Mouse (Mus musculus) olfactory bulb, adult 2 months (tissue): Measurements from ENCODE around the gene Clec2d. TPM values are rescaled to one million over a fixed set of nuclear protein-coding genes. Genes with fewer than 3 reads are reported as not detected.
"Not testable (repeated sequence)": the region's sequence is repeated elsewhere in the genome, so short reads cannot be mapped to it uniquely, and the experiment has no call there.

Experiments
- H3K27ac ChIP-seq: fragments of 200-500 bp; 2 replicates; pipeline ENCODE4 v1.5.1; 2012; ENCODE audit warnings: low read depth, low read length; ENCODE audit not compliant: insufficient read depth
- H3K4me1 ChIP-seq: fragments of 200-500 bp; 2 replicates; pipeline ENCODE4 v1.6.1; 2012; ENCODE audit warnings: low read length; ENCODE audit not compliant: control insufficient read depth, insufficient read depth
- H3K4me3 ChIP-seq: fragments of 200-500 bp; 2 replicates; pipeline ENCODE4 v1.5.1; 2012; ENCODE audit warnings: mild to moderate bottlenecking, low read depth, low read length, moderate library complexity; ENCODE audit not compliant: insufficient read depth
- CTCF ChIP-seq: fragments of 200-500 bp; IDR thresholded peaks from 2 replicates; pipeline ENCODE4 v1.5.1; 2012; ENCODE audit warnings: low read depth, mild to moderate bottlenecking, low read length, moderate library complexity; ENCODE audit not compliant: insufficient read depth
- POLR2A ChIP-seq: fragments of 200-500 bp; IDR thresholded peaks from 2 replicates; pipeline ENCODE4 v1.6.1; 2012; ENCODE audit warnings: mild to moderate bottlenecking, low read depth, low read length, moderate library complexity; ENCODE audit not compliant: insufficient read depth
- WGBS: fragments of 180-500 bp; shearing (Covaris S2); methylation state at CpG from one replicate; pipeline ENCODE4 v1.1.7; 2018; 5-methylcytosine and 5-hydroxymethylcytosine counted together
- polyA plus RNA-seq: library from polyadenylated mRNA; stranded (reverse); fragments of >200 nt; gene quantifications from 2 replicates; pipeline ENCODE4 v1.2.4, GENCODE M21; 2012; ENCODE audit warnings: low replicate concordance; ENCODE audit not compliant: missing spikeins, insufficient read depth, insufficient read length

Clec2d gene
- polyA plus RNA-seq, 1 experiment, result not detected

- no peak overlapping the region for H3K27ac ChIP-seq
- H3K4me1 ChIP-seq, result no peaks in the 10 kb centered on the region
- WGBS, result 98% methylated on average over 1 of the region's 1 CpGs
- no peak overlapping the region for H3K4me3 ChIP-seq
- TF ChIP-seq POLR2A, result no peak
- no peak for TF ChIP-seq CTCF
Observed at GRCm38 (mm10) chr6:129171675-129172074, 8.7 kb upstream of the Clec2d start.

GRCm38 (mm10) chr6:129174836-129175235 is 5.6 kb upstream of the Clec2d start:
- no peak for TF ChIP-seq POLR2A
- TF ChIP-seq CTCF, result no peak
- H3K4me3 ChIP-seq, result no peak overlapping the region
- no peak overlapping the region for H3K27ac ChIP-seq
- H3K4me1 ChIP-seq, result no peaks in the 10 kb centered on the region

GRCm38 (mm10) chr6:129175612-129176011 is 4.8 kb upstream of the Clec2d start:
- Histone ChIP-seq H3K27ac (no peak overlapping the region), H3K4me3 (no peak overlapping the region), H3K4me1 (no peaks in the 10 kb centered on the region)
- no peak for TF ChIP-seq CTCF
- no peak for TF ChIP-seq POLR2A

GRCm38 (mm10) chr6:129176621-129177020 is 3.8 kb upstream of the Clec2d start:
- TF ChIP-seq POLR2A (no peak), CTCF (no peak)
- H3K4me1 ChIP-seq, result no peaks in the 10 kb centered on the region
- 88% methylated on average over 1 of the region's 1 CpGs for WGBS
- no peak overlapping the region for H3K4me3 ChIP-seq
- H3K27ac ChIP-seq, result no peak overlapping the region

GRCm38 (mm10) chr6:129179281-129179680 is 1.1 kb upstream of the Clec2d start:
- TF ChIP-seq POLR2A (no peak), CTCF (no peak)
- H3K4me1 ChIP-seq, result no peaks in the 10 kb centered on the region
- H3K27ac ChIP-seq, result no peak overlapping the region
- WGBS, result 92% methylated on average over 2 of the region's 2 CpGs
- no peak overlapping the region for H3K4me3 ChIP-seq

GRCm38 (mm10) chr6:129179831-129180230 is 584 bp upstream of the Clec2d start:
- WGBS, result 47% methylated on average over 1 of the region's 1 CpGs
- not testable (repeated sequence) for H3K27ac ChIP-seq, H3K4me3 ChIP-seq, H3K4me1 ChIP-seq

- H3K4me1 ChIP-seq, result no peaks in the 10 kb centered on the region
- no peak overlapping the region for H3K27ac ChIP-seq
- H3K4me3 ChIP-seq, result no peak overlapping the region
- 0% methylated on average over 1 of the region's 1 CpGs for WGBS
- TF ChIP-seq POLR2A (no peak), CTCF (no peak)
Observed at GRCm38 (mm10) chr6:129181249-129181648, 834 bp downstream of the Clec2d start.

- peak overlapping the region; percentile 46 for H3K27ac ChIP-seq
- H3K4me1 ChIP-seq, result no peaks in the 10 kb centered on the region
- no peak overlapping the region for H3K4me3 ChIP-seq
- TF ChIP-seq POLR2A, result no peak
- TF ChIP-seq CTCF, result no peak
Observed at GRCm38 (mm10) chr6:129181683-129182082, 1.3 kb downstream of the Clec2d start.

GRCm38 (mm10) chr6:129182518-129182917 is 2.1 kb downstream of the Clec2d start:
- H3K4me3 ChIP-seq, result no peak overlapping the region
- WGBS, result 76% methylated on average over 1 of the region's 1 CpGs
- H3K27ac ChIP-seq, result peak overlapping the region; percentile 57
- TF ChIP-seq POLR2A, result no peak
- no peak for TF ChIP-seq CTCF
- no peaks in the 10 kb centered on the region for H3K4me1 ChIP-seq

- not testable (repeated sequence) for H3K4me3 ChIP-seq, H3K27ac ChIP-seq, H3K4me1 ChIP-seq
- 82% methylated on average over 4 of the region's 4 CpGs for WGBS
Observed at GRCm38 (mm10) chr6:129184001-129184400, 3.6 kb downstream of the Clec2d start.

GRCm38 (mm10) chr6:129184788-129185187 is 4.4 kb downstream of the Clec2d start:
- TF ChIP-seq POLR2A (no peak), CTCF (no peak)
- H3K4me3 ChIP-seq, result no peak overlapping the region
- no peaks in the 10 kb centered on the region for H3K4me1 ChIP-seq
- H3K27ac ChIP-seq, result no peak overlapping the region
- WGBS, result 87% methylated on average over 5 of the region's 5 CpGs
